8 mouse cellular contexts compared by ENCODE assay signal in the genomic region with DNA sequence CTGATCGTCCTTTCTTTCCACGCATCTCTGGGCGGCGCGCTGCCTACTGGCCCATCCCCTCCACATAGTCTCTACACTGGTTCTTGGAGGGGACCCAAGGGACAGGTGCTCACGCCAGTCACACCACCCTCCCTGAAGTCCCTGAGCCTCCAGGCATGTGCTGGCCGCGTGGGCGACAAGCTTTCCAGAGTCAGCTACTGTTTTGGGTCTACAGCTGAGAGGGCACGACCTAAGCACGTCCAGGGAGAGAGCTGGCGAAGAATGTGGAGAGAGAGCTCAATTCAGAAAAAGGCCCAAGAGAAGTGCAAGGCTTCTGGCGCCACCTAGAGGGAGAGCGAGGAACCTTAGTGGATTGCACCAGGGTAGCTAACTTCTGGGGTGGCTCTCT. TPM values are rescaled to one million over a fixed set of nuclear protein-coding genes. Genes with fewer than 3 reads are reported as not detected.
DNase-seq lines count a peak whose midpoint lies in the region; ATAC-seq lines count a peak whose summit lies in the region.

No protein-coding gene starts in this region.

- no peak overlapping the region for H3K9ac ChIP-seq in hindbrain, embryonic 15.5 days

- no peak overlapping the region for H3K27ac ChIP-seq in hindbrain, embryonic 15.5 days (replicated peaks)

- peak; percentile 82 for DNase-seq in T-cell, adult 2 months (ENCODE audit: low spot score)
- peak; percentile 84 to 89 for DNase-seq in cerebellum, postnatal 25 days
- peak; percentile 63 to 84 for DNase-seq in frontal cortex, postnatal 36 days (ENCODE audit: low spot score in 2 of 2)
- peak; percentile 55 to 62 for DNase-seq in layer of hippocampus, postnatal 36 days
- peak; percentile 89 for DNase-seq in lung, postnatal 25 days (ENCODE audit: low spot score)
- peak; percentile 67 for DNase-seq in retina, adult 2 months (ENCODE audit: low read depth, low spot score)
- peak; percentile 75 to 76 for DNase-seq in urinary bladder, adult 18-20 months (ENCODE audit: low spot score in 2 of 2)

- peak overlapping the region; percentile 44 for H3K4me3 ChIP-seq in hindbrain, embryonic 15.5 days

- under 1% methylated on average over 14 of the region's 14 CpGs for WGBS in hindbrain, embryonic 15.5 days

- no peaks in the 10 kb centered on the region for H3K9me3 ChIP-seq in hindbrain, embryonic 15.5 days

- ATAC-seq in hindbrain, embryonic 15.5 days (ENCODE audit: low FRiP score, low read depth), result peak; percentile 46; the same call in 1 of the 2 replicates

- peaks cover 16% of the 10 kb centered on the region for H3K4me1 ChIP-seq in hindbrain, embryonic 15.5 days (replicated peaks)

- 0 out of 2 replicates have a peak, but pooled peaks cover 2% of the 10 kb centered on the region for H3K27me3 ChIP-seq in hindbrain, embryonic 15.5 days

- H3K36me3 ChIP-seq in hindbrain, embryonic 15.5 days, result no peaks in the 10 kb centered on the region

- peak overlapping the region; percentile 56 for H3K4me2 ChIP-seq in hindbrain, embryonic 15.5 days

RNA-seq across cellular contexts. Expression of a gene that starts 0.8 kb away (rescaled TPM):
- 3.4 and 4.1 TPM in 2 replicates for polyA plus RNA-seq in hindbrain, embryonic 15.5 days (2015; fragmentation: Nextera tagmentation; extraction: Ambion mirVana)
- total RNA-seq in layer of hippocampus, postnatal 36 days (2021), result 1 to 10 TPM; 1.8 TPM

RNA-seq across cellular contexts. Expression of a gene that starts 13.2 kb away (rescaled TPM):
- 6.7 and 6.8 TPM in 2 replicates for polyA plus RNA-seq in hindbrain, embryonic 15.5 days (2015; fragmentation: Nextera tagmentation; extraction: Ambion mirVana)
- 10 to 100 TPM; 10.9 to 11.1 TPM for total RNA-seq in layer of hippocampus, postnatal 36 days (2021)

RNA-seq across cellular contexts. Expression of a gene that starts 15.8 kb away (rescaled TPM):
- polyA plus RNA-seq in hindbrain, embryonic 15.5 days (2015; fragmentation: Nextera tagmentation; extraction: Ambion mirVana), result 0.34 and 1.0 TPM in 2 replicates
- total RNA-seq in layer of hippocampus, postnatal 36 days (2021), result not detected

RNA-seq across cellular contexts. Expression of a gene that starts 27.0 kb away (rescaled TPM):
- 1,083 and 1,119 TPM in 2 replicates for polyA plus RNA-seq in hindbrain, embryonic 15.5 days (2015; fragmentation: Nextera tagmentation; extraction: Ambion mirVana)
- total RNA-seq in layer of hippocampus, postnatal 36 days (2021), result 100 to 1,000 TPM; 416 to 445 TPM

RNA-seq across cellular contexts. Expression of a gene that starts 32.2 kb away (rescaled TPM):
- 23.5 and 27.1 TPM in 2 replicates for polyA plus RNA-seq in hindbrain, embryonic 15.5 days (2015; fragmentation: Nextera tagmentation; extraction: Ambion mirVana)
- total RNA-seq in layer of hippocampus, postnatal 36 days (2021), result 100 to 1,000 TPM; 113 to 116 TPM
